Mouse (Mus musculus): ENCODE data around the gene Sidt2. TPM values are rescaled to one million over a fixed set of nuclear protein-coding genes. Genes with fewer than 3 reads are reported as not detected.

The Sidt2 gene
- polyA plus RNA-seq, 1 experiment from 2014 or later: 36.6 TPM

DNA sequence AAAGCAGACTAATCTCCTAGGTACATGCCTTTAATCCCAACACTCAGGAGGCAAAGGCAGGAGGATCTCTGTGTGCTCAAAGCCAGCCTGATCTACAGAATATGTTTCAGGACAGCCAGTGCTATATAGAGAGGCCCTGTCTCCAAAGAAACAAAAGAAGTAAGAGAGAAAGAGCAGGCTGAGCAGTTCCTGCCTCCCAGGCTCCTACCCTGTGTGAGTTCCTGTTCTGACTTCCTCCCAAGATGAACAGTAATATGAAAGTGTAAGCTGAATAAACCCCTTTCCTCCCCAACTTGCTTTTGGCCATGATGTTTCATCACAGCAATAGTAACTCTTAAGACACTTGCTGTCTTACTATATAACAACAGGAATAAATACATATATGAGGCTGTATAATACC is 61.4 kb downstream of the Sidt2 start:
- no peak overlapping the region for H3K4me3 ChIP-seq
- H3K4me1 ChIP-seq (replicated peaks): no peaks in the 10 kb centered on the region
- H3K9ac ChIP-seq: no peak overlapping the region
- peaks cover 93% of the 10 kb centered on the region for H3K36me3 ChIP-seq
- ATAC-seq (ENCODE audit: low FRiP score): no peak
- H3K27me3 ChIP-seq: no peaks in the 10 kb centered on the region
- H3K4me2 ChIP-seq: no peak overlapping the region
- H3K27ac ChIP-seq: no peak overlapping the region
- no peaks in the 10 kb centered on the region for H3K9me3 ChIP-seq

Small RNAs within 50 kb of the gene (microRNA-seq; reads per million reads assigned to microRNA genes)
- not detected for gene Mir7087

Other genes with a start within 250 kb of the Sidt2 start
- 12.4 and 15.8 TPM in 2 replicates for gene Cep164, start 126.6 kb downstream of the Sidt2 start, polyA plus RNA-seq (2015; fragmentation: Nextera tagmentation; extraction: Ambion mirVana)
- 46.4 and 50.3 TPM in 2 replicates for gene Bace1, start 116.7 kb downstream of the Sidt2 start, polyA plus RNA-seq (2015; fragmentation: Nextera tagmentation; extraction: Ambion mirVana)
- gene Pcsk7, start 48.8 kb downstream of the Sidt2 start, polyA plus RNA-seq (2015; fragmentation: Nextera tagmentation; extraction: Ambion mirVana): 24.0 and 28.8 TPM in 2 replicates
- gene Rnf214, start 48.3 kb downstream of the Sidt2 start, polyA plus RNA-seq (2015; fragmentation: Nextera tagmentation; extraction: Ambion mirVana): 106 and 110 TPM in 2 replicates
- 7.9 and 8.6 TPM in 2 replicates for gene Tagln, start 19.2 kb downstream of the Sidt2 start, polyA plus RNA-seq (2015; fragmentation: Nextera tagmentation; extraction: Ambion mirVana)
- 301 and 314 TPM in 2 replicates for gene Pafah1b2, start 57.4 kb upstream of the Sidt2 start, polyA plus RNA-seq (2015; fragmentation: Nextera tagmentation; extraction: Ambion mirVana)
- gene Sik3, start 57.6 kb upstream of the Sidt2 start, polyA plus RNA-seq (2015; fragmentation: Nextera tagmentation; extraction: Ambion mirVana): 5.5 and 5.6 TPM in 2 replicates